Mouse (Mus musculus) E14TG2a.4 (cell line): ENCODE data around the gene Tsnax.

Experiments
- CTCF ChIP-seq: conservative IDR thresholded peaks from 2 replicates; pipeline ENCODE4 v1.5.1; 2014; ENCODE audit warnings: low read length
- NANOG ChIP-seq: IDR thresholded peaks from 2 replicates; pipeline ENCODE4 v1.6.1; 2014; ENCODE audit warnings: borderline replicate concordance, low read length, mixed read lengths
- POU5F1 ChIP-seq: IDR thresholded peaks from 2 replicates; pipeline ENCODE4 v1.6.1; 2014; ENCODE audit warnings: low read length, borderline replicate concordance

DNA sequence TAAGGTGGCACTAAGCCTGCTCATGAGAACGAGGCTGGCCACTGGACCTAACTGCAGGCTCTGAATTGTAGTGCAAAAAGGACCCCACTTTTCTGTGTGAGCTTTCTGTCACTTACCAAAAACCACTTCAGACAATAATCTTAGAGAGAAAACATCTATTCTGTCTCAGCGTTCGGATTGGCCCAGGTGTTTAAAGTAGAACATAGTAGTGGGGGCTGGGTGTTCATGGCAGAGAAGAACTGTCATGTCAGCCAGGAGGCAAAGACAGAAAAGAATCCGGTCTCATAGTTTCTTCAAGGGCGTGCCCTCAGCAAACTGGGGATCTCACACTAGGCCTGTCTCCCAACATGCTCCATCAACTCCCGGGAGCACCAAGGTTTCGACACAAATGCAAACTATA, 34.8 kb upstream of the Tsnax start:
- TF ChIP-seq CTCF, result no peak
- TF ChIP-seq POU5F1, result no peak
- TF ChIP-seq NANOG, result no peak
